Mouse (Mus musculus) myocyte (in vitro differentiated cells): ENCODE data around the gene Eif3l.

Experiments used
- POLR2A ChIP-seq: IDR thresholded peaks from one replicate; pipeline ENCODE4 v1.6.1; 2011; ENCODE audit warnings: low read depth, mild to moderate bottlenecking, control low read depth, moderate library complexity; ENCODE audit not compliant: insufficient read length
- POLR2AphosphoS2 ChIP-seq: IDR thresholded peaks from one replicate; pipeline ENCODE4 v1.6.1; 2011; ENCODE audit warnings: low read depth, control low read depth; ENCODE audit not compliant: insufficient read length

DNA sequence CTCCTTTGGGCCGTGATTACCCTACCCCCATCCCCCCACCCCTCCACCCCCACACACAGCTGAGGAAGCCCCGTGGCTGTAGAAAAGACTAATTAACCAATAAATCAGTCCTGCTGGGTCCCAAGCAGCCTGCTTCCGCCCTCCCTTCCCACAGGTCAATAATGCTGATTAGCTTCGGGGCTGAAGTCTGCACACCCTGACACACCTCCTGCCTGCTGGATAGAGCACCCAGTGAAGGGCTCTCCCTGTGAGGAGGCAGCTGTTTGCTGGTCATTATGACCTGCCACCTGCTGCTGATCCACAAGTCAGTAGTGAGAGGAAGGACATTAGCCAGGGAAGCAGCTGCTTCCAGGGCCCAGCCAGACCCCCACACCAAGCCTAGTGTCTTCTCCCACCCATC lies 30.1 kb upstream of the Eif3l start:
- no peak for TF ChIP-seq POLR2A
- TF ChIP-seq POLR2AphosphoS2, result no peak
